Mouse (Mus musculus) large intestine, adult 2 months (tissue): ENCODE data around the gene Med23. TPM values are rescaled to one million over a fixed set of nuclear protein-coding genes. Genes with fewer than 3 reads are reported as not detected.
A peak's percentile ranks its signal among the peaks of the same experiment; 100 is the strongest.

Experiments
- DNase-seq: peaks from one replicate; pipeline ENCODE4 v3.0.0-alpha.2; 2012; ENCODE audit warnings: low read depth, low spot score
- WGBS: fragments of 180-500 bp; shearing (Covaris S2); methylation state at CpG from one replicate; pipeline ENCODE4 v1.1.7; 2018; 5-methylcytosine and 5-hydroxymethylcytosine counted together
- polyA plus RNA-seq: library from polyadenylated mRNA; depleted of rRNA; stranded (reverse); fragments of >200 nt; gene quantifications from 2 replicates; pipeline ENCODE4 v1.2.3, GENCODE M21; 2012; rRNA removed

The Med23 gene
- 11.8 and 17.7 TPM in 2 replicates for polyA plus RNA-seq

DNA sequence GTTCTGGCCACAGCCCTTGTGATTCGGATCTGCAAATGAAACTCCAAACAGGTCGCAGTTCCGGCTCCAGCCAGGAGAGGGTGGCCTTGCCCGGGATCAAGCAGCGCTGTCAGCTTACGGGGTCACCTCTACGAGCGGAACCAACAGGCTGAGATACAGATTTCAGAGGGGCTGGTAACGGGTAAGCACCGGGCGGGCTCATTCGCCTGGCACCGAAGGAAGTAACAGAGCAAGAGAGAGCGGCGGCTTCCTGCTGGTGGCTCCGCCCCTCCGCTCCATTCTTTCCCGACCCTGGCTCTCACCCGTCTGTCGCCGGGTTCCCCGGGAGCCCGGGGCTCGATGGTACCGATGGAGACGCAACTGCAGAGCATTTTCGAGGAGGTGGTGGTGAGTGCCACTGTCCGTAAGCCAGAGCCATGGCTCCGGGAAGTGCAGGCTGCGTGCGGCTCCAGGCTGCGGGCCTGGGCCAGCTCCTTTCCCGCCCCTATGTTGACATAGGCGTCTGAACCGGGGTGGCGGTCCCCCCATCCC lies at the start of gene Med23:
Gene Med23, plus strand, starts transcription at position 227 of the 531 bp plus-strand sequence.
- peak; percentile 94 for DNase-seq
- WGBS = under 1% methylated on average over 36 of the region's 36 CpGs

DNA sequence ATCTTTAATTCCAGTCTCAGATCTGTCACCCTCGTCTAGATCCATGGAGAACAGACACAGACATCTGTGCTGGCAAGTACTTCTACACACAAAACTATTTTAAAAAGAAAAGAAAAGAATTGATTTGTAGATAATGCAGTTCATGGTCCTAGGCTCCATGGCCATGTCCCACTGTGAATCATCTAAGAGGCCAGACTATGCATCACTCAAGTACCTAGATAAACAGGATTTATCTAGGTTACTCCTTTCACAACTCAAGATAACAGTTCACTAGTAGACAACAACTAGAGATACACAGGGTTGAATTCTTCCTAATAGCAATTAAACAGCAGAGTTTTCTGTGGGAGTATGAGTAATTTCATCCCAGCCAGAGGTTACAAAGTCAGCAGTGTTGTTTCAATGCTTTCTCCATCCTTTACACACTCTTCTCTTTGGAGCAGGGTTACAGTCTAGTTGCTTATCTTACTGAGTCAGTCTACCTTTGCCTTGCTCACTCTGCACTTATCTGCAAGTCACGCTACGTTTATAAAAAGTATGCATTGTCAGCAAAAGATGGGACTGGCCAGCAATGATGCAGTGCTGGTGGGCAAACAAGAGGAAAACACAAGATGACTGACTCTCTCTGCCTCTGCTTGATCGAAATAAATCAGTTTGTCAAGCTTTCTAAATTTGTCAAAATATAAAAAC lies 47.7 kb upstream of the Med23 start:
- WGBS = 76% methylated on average over 4 of the region's 4 CpGs
- DNase-seq = no peak

DNA sequence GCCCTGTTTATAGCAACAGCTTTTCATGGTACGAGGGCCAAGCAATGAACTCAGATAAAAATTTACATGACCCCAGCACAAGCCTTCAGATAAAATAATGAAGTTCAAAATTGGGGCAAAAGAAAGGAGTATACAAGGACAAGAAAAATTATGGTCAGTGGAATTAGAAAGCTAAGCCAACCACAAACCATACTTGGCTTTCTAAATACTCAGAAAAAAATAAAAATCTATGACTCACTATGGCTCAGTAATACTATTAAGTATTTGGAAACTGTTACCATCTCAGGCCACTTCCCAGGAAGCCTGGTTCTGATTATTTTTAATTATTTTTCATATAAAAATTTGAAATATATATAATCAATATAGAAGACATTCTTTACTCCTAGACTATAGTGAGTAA lies 46.9 kb upstream of the Med23 start:
- DNase-seq = no peak
- 78% methylated on average over 1 of the region's 1 CpGs for WGBS

DNA sequence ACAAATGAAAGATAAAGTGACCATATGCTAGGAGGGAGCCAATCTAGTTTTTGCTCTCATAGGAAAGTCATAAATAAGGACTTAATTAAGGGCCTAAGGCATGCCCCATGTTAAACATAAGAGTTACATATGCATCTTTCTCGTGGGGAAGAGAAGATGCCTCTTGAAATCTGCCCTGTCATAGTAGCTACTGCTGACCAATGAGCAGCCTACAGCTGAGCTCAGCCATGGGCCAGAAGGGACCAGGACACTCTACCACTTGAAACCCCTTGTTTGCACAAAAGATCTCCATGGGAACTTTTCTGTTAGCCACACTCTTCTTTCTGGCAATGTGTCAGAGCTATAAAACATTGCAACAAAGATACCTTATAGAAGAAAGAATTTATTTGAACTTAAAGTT lies 46.5 kb upstream of the Med23 start:
- no peak for DNase-seq
- WGBS = 8% methylated on average over 1 of the region's 1 CpGs

DNA sequence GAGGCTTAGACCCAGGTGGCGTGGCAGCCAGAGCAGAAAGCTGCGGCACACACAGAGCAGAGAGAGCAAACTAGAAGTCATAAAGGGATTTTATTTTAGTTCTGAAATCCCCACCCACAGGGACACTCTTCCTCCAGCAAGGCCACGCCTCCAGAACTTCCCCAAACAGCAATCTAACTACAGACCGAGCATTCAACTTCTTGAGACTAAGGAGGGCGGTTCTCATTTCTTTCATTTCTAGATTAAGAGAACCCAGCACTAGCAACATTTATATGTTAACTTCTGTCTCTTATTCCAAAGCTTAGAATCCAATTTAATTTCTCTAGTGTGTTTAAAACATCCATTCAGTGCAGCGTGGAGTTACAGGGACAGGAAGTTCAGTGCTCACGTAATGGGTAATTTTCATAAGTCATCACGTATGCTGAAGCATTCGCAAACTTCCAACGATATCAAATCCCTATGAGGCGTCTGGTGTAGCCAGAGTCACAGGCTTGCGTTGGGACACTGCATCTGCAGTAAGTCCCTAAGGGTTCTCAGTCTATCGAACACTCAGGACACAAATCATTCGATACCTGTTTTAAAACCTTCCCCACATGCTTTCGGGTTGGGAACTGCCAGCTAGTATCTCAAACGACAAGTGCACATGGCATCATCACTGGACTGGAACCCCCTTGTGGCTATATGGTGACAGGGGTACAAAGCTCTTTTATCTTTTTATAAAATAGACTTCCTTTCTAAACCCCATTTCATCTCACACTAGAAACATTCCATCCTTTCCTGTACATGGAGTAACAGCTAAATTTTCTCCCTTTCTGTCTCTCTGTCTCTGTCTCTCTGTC lies 45.9 kb upstream of the Med23 start:
- DNase-seq = peak; percentile 56
- 18% methylated on average over 16 of the region's 16 CpGs for WGBS

DNA sequence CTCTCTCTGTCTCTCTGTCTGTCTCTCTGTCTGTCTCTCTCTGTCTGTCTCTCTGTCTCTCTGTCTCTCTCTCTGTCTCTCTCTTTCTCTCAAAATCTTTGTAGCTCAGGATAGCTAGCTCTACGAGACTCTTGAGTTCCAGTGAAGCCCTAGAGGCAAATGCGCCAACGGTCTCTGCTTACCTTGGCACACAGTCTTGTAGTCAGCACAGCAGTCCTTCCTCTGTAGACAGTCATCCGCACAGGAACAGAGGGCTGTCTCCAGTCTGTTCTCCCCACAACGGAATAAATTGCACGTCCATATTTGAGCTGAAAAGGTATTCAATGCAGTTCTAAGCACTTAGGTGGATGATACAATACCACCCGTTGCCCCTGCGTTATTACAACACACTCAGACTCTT lies 45.2 kb upstream of the Med23 start:
- 80% methylated on average over 8 of the region's 8 CpGs for WGBS
- no peak for DNase-seq

DNA sequence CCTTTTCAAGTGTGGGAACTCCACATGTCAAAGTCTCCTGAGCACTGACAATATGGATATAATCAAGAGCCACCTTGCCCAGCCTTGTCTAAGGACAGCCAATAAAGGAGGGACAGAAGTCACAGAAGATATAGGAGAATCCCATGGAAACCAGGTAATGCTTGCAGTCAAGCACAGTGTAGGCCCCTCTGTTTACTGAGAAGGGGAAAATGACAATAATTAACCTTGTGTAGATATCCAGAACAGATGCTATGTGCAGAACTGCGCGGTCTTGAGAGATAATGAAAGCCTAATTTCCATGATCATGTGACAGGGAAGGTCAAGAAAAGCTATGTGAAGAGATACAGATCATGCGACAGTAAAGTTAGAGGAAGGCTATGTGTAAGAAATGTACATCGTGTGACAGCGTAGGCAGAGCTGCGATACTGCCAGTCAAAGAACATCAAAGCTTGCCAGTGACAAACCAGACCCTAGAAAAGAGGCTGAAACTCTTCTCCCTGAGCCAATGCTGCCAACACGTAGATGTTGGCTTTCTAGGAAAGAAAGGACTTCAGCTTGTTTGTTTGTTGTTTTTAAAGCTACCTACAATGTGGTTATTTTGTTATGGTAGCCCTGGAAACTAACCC lies 44.2 kb upstream of the Med23 start:
- 74% methylated on average over 7 of the region's 7 CpGs for WGBS
- DNase-seq = no peak

DNA sequence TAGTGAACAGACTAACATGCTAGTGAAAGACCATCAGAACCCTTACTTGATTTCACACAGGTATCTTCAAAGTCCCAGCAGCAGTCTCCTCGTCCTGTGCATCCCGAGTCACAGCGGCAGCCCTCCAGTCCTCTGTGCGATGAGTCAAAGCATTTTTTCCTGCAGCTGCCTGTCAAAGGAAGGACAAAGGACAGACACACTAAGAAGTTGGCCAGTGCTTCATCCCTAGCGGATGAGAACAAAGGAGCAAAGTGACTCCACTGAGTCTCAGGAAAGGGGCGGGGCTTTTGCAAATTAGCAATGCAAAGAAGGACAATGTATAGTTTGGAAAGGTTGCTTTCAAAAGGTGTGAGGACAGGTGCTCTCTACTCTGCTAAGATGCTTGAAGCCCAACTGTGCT lies 43.7 kb upstream of the Med23 start:
- DNase-seq = no peak
- WGBS = 63% methylated on average over 6 of the region's 6 CpGs

DNA sequence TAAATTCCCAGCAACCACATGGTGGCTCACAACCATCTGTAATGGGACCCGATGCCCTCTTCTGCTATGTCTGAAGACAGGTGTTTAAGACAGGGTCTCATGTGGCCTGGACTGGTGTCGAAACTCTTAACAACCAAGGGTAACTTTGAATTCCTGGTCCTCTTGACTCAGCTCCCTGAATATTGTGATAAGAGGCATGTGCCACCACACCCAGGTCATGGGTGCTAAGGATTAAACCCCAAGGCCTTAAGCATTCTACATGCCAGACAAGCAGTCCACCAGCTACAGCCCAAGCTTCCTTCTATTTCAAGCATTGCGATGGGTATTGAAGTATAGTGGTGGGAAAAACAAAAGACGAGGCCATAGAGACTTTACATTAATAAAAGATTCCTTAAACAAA lies 41.6 kb upstream of the Med23 start:
- DNase-seq = no peak
- 94% methylated on average over 4 of the region's 4 CpGs for WGBS

DNA sequence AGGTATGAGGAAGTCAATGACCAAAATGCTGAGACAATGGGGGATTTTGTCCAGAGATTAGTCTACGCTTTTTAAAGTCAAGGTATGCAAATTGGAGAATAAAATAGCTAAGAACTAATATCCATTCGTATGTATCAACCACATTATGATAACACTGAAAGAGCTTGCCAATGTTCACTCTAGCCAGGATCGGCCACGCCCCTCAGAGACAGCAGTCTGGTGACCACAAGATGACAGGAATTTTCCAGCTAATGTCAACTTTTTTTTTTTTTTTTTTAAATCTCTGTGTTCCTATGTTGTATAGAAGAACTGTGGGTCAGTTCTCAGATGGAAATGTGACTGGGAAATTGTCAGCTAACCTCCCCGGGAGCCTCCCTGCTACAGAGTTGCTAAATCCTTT lies 39.3 kb upstream of the Med23 start:
- no peak for DNase-seq
- WGBS = 62% methylated on average over 5 of the region's 5 CpGs

DNA sequence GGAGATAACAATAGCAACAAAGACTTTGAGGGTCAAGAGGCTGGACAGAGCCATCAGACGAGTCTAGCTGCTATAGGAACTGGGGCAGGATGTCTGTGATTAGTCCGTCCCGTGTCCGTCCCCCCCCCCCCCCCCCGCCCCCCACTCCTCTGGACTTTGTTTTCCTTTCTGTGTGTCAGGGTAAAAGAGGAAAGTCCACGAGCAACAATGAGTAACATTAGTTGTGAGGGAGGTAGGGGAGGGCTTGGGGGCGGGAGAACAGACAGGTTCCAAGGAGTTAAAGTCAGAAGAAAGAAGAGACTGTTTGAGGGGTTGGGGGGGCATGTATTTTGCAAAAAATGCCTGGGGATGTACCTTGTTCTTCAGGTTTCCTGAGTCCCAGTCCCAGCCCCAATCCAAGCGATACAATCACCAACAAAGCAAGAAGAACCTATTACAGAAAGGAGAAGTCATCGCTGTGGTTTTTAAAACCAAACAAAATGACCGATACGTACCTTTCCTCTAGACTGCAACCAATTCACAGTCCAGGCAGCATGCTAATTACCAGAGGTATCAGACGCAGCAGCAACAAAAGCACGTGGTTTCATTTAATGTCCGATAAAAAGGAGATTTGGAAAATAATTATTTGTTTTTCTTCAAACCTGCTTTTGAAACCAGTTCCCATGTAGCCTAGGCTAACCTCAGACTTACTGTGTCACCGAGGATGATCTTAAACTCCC lies 38.2 kb upstream of the Med23 start:
- 58% methylated on average over 15 of the region's 15 CpGs for WGBS
- no peak for DNase-seq

DNA sequence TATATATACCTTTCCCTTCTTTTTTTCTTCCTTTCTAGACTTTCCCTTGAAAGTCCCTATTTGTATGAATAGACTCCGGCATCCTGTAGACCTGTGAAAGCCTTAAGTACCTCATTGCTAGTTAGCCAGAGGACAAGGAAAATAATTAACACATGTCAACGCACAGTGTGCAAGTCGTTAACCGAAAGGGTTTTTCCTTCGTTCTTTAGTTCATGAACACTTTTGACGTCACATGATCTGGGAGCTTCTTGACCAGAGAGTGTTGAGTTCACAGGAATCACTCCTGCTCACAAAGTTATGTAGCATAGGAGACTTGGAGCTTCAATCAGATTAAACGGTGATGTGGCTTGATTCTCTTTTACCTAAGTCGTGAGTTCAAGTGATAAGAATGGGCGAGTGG lies 37.5 kb upstream of the Med23 start:
- 91% methylated on average over 9 of the region's 9 CpGs for WGBS
- no peak for DNase-seq

DNA sequence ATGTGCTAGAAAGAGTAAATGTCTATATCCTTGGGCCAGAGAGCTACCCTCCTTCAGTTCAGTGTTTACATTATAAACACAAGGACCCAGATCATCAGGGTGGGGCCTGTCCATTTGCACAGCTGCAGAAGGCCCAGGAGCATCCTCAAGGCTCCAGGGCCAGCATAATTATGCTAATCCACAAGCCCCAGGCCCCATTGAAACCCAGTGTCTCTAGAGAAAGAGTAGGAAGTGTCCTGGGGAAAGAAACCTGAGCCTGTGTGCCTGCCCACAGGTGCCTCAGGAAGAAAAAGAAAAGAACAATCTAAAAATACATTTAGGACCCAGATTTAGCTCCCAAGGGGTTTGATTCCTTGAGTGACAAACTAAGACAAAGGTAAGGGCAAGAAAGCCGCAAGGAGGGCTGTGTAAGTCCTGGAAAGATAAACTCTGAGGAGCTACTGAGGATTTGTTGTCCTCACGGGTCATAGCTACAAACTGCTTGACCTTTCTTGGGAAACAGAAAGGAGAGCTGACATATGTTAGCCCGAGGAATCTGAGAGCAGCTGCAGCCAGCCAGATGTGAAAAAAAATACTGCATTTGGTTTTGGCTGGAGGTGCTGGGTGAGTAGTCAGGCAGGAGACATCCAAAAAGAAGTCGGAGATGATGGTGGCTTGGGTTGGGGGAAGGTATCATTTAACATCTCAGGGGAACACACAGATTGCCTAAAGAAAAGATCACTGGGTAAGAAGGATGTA lies 35.0 kb upstream of the Med23 start:
- DNase-seq = no peak
- WGBS = 50% methylated on average over 4 of the region's 4 CpGs

DNA sequence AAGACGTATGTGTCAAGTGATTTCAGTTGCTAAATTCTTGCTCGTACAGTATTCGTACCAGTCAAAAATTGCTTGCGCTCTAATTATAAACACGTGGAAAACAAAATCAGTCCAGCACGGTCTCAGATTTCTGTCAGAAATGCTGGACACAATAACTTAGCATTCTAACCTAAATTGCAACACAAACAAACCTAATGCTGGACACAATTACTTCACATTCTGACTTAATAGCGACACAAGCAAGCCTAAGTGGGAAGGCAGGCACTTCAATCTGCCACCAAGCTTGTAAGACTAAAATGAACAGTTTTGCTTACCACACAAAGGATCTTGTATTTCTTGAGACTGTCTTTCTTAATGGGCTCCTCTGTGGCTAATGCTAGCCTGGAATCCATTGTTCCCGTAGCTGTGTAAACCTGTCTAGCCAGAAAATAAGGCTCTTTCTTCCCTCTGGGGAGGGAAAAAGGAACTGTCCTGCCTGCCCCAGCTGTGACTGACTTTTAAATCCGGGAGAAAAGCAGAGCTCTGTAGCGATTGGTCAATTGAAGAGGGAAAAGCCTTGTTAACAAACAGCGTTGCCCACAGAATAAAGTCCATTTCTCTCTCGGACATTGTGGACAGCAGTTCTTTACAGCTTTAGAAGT lies 34.0 kb upstream of the Med23 start:
- WGBS = 33% methylated on average over 12 of the region's 12 CpGs
- peak; percentile 11 for DNase-seq

DNA sequence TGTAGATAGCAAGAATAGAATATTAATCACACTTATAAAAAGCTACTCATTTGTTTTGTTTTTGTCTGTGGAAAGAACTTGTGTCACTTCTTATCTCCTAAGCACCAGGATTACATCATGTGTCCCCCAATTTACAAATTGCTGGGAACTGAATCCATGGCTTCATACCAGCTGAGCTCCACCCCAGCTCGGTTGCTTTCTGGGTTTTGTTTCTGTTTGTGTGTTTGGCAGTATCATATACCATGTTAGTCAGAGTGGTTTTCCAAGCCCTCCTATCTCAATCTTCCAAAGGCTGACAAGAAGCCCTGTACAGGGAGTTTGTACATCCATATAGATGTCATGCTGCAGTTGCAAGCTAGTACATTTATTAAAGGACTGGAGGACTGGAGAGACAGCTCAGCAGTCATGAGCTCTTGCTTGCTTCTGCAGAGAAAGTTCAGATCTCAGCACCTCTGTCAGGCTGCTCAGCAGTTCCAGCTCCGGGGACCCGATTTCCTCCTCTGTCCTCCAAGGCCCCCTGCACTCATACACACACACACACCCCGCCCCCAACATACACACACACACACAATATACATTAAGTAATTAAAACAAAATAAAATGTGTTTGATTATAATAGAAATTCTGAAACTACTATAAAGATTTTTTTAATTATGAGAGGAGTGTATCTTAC lies 33.3 kb upstream of the Med23 start:
- DNase-seq = no peak

DNA sequence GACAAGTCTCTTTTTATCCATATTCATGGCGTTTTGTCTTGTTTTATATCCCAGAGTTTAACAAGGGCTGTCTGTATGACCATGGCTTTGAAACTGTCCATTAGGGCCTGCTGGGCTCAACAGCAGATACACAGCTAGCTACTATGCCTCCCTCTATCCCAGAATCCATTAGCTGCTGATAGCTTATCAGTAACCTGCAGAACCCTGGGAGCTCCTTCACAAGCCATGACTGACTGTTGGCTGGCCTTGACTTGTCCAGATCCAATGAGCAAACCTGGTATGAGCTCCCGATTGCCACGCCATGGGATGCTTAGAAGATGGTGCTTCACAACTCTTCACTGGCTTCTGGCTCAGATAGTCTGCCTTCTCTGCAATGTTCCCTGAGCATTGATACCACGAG lies 29.0 kb upstream of the Med23 start:
- no peak for DNase-seq
- 93% methylated on average over 4 of the region's 4 CpGs for WGBS

More for the DNA sequence above, 33.3 kb upstream of the Med23 start:
- 53% methylated on average over 4 of the region's 4 CpGs for WGBS

DNA sequence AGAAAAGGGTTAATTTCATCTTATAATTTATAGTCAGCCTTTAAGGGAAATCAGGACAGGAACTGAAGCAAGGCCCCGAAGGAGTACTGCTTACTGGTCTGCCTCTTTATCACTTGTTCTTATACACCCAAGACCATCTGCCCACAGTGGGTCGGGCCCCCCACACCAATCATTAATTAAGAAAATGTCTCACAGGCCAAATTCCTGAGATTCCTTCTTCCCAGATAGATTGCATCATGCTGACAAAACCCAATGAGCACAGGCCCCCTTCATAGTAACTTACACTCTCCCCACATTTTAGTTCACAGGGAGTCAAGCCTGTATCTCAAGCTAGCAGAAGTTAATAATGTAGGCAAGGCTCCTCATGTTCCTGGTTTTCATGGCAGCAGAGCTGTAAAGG lies 27.8 kb upstream of the Med23 start:
- 40% methylated on average over 2 of the region's 2 CpGs for WGBS
- DNase-seq = no peak

DNA sequence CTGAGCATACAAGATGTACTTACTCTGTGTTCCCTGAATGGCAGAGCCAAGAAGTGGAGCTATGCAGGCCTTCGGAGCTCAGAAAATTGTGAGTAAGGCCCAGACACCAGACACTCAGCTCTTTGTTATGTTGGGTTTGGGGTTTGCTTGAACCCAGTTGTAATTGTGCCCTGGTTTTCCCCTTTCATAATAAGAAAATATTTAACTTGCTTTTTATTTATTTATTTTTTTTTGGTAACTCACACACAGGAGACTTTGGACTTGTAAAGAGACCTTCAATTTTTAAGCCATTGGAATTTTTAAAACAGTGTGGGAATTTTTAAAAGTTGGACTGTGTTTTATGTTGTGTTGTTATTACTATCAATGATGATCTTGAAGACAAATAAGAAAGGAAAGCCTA lies 27.1 kb upstream of the Med23 start, which contains the start of gene Enpp3:
Gene Enpp3, minus strand, starts transcription at position 148 of the 400 bp plus-strand sequence.
- DNase-seq = no peak
- WGBS = 55% methylated on average over 1 of the region's 1 CpGs
